Mouse (Mus musculus) layer of hippocampus, adult 2 months (tissue): ENCODE data around the gene Tefm. TPM values are rescaled to one million over a fixed set of nuclear protein-coding genes. Genes with fewer than 3 reads are reported as not detected.
"Not testable (repeated sequence)": the region's sequence is repeated elsewhere in the genome, so short reads cannot be mapped to it uniquely, and the experiment has no call there.

ENCODE experiments used
- DNase-seq, 2 experiments: peaks; one replicate each; pipeline ENCODE4 v3.0.0; 2022; ENCODE audit warnings: low spot score in 2 of 2
- H3K27ac ChIP-seq: fragments of 200-600 bp; 2 replicates; pipeline ENCODE4 v1.8.1; 2022
- H3K4me3 ChIP-seq: fragments of 200-600 bp; 2 replicates; pipeline ENCODE4 v1.8.1; 2022; ENCODE audit warnings: mild to moderate bottlenecking
- CTCF ChIP-seq: fragments of 200-600 bp; conservative IDR thresholded peaks from 2 replicates; pipeline ENCODE4 v1.8.1; 2022; ENCODE audit warnings: antibody characterized with exemption, mild to moderate bottlenecking, moderate library complexity
- long read RNA-seq, 2 experiments: library from polyadenylated mRNA; stranded (forward); transcript quantifications; one replicate each; pipeline ENCODE4 v2.0.0; 2021; ENCODE audit warnings: borderline mapping rate in 2 of 2
- total RNA-seq, 2 experiments: library from RNA; stranded (reverse); gene quantifications; 2 replicates each; pipeline ENCODE4 v1.2.3; 2021

The Tefm gene
- 10 to 100 TPM in 1 of 2 experiments, 1 to 10 TPM in 1; 8.8 to 10.9 TPM for total RNA-seq
- long read RNA-seq, experiment 1, partial matches to known transcripts = 0 of 6 reads
- long read RNA-seq, experiment 1, other reads (novel, unspliced or antisense) = 3 of 6 reads
- long read RNA-seq, experiment 2, transcript Tefm-201 (4 exons, 1,309 nt) = major isoform, 7 of 12 reads
- long read RNA-seq, experiment 2, partial matches to known transcripts = 3 of 12 reads
- long read RNA-seq, experiment 2, other reads (novel, unspliced or antisense) = 2 of 12 reads

DNA sequence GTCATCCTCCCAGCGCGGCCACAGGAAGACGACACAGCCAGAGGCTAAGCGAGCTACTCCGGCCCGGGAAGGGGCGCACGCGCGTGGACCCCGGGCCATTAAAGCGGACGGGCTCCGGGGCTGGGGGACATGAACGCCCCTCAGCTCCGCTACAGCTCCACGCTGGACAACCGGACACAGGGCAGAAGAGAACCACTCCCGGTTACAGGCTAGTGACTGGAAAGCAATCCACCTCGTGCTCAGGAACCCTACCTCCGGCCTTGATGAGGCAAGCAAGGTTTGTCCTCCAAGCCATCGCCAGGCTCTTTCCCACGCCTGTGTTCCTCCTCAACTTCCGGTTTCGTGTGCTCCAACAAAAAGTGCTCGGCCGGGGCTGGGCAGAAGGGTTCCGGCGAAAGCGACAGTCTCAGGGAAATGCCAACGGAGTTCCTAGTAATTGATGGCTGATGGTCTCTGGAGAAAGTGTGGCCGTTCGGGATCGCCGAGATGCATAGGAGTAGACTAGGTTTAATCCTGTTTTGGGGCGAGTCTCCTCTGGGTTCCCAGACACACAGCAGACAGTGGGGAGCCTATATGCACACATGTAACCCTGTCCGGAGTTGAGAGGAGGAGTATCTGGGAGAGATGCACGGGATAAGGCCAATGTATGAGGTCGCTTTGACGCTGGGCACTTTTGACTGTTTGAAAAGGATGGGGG, at the start of gene Tefm:
Tefm (minus strand) TSS at position 351 of the 697 bp plus-strand sequence.
- TF ChIP-seq CTCF = no peak
- H3K4me3 ChIP-seq = peak within 1 kb of the TSS; percentile 81
- peak within 1 kb of the TSS; percentile 95 for H3K27ac ChIP-seq
- peak; percentile 83 to 91 for DNase-seq

DNA sequence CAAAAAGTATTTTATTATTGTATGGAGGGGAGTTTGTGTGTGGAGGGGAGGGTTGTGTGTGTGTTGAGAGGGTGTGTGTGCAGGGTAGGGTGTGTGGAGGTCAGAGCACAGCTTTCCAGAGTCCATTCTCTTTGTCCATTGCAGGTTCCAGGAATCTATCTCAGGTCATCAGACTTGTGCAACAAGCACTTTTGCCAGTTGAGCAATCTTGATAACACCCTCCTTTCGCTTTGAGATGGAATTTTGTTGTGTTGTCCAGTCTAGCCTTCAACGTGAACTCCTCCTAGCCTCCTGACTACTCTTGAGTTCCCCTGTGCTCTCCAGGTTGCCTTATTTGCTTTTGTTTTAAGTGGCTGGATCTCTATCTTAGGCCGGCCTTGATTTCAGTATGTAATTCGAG, 48.3 kb upstream of the Tefm start:
- Histone ChIP-seq H3K4me3 (no peak overlapping the region), H3K27ac (no peak overlapping the region)
- no peak for DNase-seq
- no peak for TF ChIP-seq CTCF

DNA sequence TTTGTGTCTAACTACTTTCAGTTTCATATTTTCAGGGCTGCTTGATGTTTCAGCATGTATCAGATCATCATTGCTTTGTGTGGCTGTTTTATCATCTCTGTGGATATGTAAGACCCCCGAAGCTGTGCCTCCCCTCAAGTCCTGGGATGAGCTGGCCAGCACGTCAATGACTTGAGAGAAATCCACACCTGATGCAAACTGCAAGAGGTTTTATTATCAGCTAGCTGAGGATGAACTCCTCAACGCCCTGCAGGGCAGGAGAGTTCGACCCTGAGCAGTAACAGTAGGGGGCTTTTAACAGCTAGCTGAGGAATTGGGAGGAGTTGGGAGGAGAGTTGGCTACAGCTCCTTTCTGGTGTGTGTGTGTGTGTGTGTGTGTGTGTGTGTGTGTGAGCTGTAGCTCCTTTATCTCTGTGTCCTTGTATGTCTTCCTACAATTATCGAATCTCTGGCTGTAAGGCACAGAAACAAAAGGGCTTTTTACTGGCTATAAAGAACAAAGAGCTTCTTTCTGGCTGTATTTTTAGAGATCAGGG, 43.5 kb upstream of the Tefm start:
- H3K27ac ChIP-seq = peak overlapping the region; percentile 96; the same call in 1 of the 2 replicates
- not testable (repeated sequence) for H3K4me3 ChIP-seq, DNase-seq

DNA sequence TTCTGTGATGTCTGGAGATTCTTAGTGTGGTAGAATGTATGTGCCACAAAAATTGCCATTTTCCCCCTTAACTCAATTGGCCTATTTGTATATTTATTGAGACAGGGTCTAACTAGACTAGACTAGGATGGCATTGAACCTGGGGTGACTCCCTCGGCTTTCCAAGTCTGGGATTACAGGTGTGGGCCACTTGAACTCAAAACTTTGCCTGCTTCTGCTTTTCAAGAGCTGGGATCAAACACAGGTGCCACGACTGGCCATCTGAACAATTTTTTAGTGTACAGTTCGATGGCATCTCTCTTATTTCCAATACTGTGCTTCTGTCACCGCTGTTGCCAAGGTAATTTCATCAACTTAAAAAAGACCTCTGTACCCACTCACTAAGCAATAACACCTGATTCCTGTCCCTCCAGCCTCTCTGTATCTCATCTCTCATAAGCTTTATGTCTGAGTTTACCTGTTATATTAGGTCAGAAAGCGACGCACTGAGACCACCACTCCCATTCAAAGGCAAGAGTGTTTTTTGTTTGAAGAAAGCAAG, 42.6 kb upstream of the Tefm start:
- peak overlapping the region; percentile 65 for H3K4me3 ChIP-seq
- TF ChIP-seq CTCF = no peak
- H3K27ac ChIP-seq = peak overlapping the region; percentile 96
- DNase-seq = no peak

GRCm38 (mm10) chr11:80183705-80184255, 41.8 kb upstream of the Tefm start, which contains the start of gene Rnf135:
Rnf135 (plus strand) TSS chr11:80183851.
- peak within 1 kb of the TSS; percentile 65 for H3K4me3 ChIP-seq
- TF ChIP-seq CTCF = no peak
- DNase-seq = peak; percentile 68 to 84
- H3K27ac ChIP-seq = peak within 1 kb of the TSS; percentile 96

GRCm38 (mm10) chr11:80183054-80183704, 41.2 kb upstream of the Tefm start:
- not testable (repeated sequence) for DNase-seq
- peak overlapping the region; percentile 96 for H3K27ac ChIP-seq
- TF ChIP-seq CTCF = peak; percentile 64

GRCm38 (mm10) chr11:80181021-80181749, 39.2 kb upstream of the Tefm start:
- peak; percentile 31 for TF ChIP-seq CTCF
- DNase-seq = no peak
- Histone ChIP-seq H3K27ac (no peak overlapping the region), H3K4me3 (no peak overlapping the region)

More at GRCm38 (mm10) chr11:80183054-80183704, 41.2 kb upstream of the Tefm start:
- H3K4me3 ChIP-seq = peak overlapping the region; percentile 65

GRCm38 (mm10) chr11:80178316-80178715, 36.3 kb upstream of the Tefm start:
- DNase-seq = no peak
- TF ChIP-seq CTCF = no peak
- Histone ChIP-seq H3K27ac (peak overlapping the region; percentile 58), H3K4me3 (no peak overlapping the region)

DNA sequence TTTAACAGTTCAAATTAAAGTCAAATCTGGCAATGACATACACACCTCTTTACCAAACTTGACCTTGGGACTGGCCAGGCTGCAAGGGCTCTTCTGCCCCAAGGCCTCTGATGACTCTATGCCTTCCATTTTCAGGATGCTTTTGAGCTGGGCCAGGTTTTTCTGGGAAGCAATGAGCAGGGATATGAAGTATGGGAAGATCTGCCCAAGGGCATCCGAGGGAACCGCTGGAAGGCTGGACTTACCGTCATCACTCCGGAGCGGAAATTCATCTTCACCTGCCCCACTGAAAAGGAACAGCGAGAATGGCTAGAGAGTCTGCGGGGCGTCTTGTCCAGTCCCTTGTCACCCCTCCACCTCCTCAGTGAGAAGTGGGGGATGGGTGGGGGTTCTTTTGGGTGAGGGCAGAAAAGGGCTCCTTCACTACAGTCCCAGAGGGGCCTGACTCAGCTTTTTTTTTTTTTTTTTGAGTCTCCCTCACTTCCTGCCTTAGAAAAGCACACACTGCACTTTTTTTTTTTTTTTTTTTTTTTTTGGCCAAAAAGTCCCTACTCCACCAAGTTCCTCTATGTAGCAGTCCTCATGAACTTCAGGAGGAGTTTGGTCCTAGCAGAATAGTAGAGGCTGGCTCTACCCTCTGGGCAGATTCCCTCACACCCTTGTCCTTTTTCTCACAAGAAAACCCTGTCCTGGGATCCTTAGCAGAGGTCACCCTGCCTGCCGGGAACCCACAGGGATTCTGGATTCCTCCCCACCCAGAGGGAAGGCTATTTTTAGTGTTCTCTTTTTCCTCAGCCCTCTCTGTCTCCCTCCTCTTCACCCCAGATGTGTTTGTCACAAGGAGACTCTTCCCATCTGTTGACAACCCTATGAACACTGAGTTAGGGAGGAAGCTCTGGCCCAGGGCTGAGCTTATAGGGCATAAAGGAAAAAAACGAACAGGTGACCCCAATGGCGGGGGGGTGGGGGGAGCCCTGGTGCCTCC, 35.2 kb upstream of the Tefm start:
- Histone ChIP-seq H3K4me3 (no peak overlapping the region), H3K27ac (peak overlapping the region; percentile 58; the same call in 1 of the 2 replicates)
- DNase-seq = no peak
- TF ChIP-seq CTCF = no peak

GRCm38 (mm10) chr11:80173963-80174670, 32.1 kb upstream of the Tefm start:
- Histone ChIP-seq H3K27ac (no peak overlapping the region), H3K4me3 (no peak overlapping the region)
- no peak for TF ChIP-seq CTCF
- no peak for DNase-seq
